Mouse (Mus musculus) granulocyte monocyte progenitor cell, adult 5-6 weeks (primary cell): ENCODE measurements at regions not wholly inside any gene's neighbourhood (a gene's known extent, or its start where the extent isn't known, plus 50 kb on each side); places are given as distances from the start of the nearest gene placed in this dataset.

Experiments
- ATAC-seq: replicated peaks from 2 replicates; pipeline ENCODE4 v1.8.0; 2016; ENCODE audit warnings: mild to moderate bottlenecking, moderate TSS enrichment, inconsistent platforms; ENCODE audit not compliant: poor library complexity, severe bottlenecking

- ATAC-seq = no peak
Measured at GRCm38 (mm10) chr4:62881824-62882223, 83.5 kb upstream of the Zfp618 start.

DNA sequence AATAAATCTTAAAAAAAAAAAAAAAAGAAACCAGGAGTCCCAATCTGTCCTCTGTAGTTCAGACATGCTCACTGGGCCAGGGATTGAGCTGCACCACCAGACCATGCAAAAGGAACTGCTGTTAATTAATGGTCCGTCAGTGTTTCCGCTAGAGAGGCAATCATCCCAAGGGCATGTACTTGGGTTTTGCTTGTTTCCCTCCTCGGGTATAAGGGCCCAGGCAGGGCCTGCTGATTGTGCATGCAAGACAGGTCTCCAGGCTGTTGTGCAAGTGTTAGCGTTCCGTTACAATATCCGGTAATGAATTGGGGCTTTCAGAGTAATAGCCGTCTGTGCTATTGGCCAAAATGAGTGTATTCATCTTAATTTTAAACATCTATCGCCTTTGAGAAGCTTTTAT is 83.1 kb upstream of the Zfp618 start:
- ATAC-seq = no peak

DNA sequence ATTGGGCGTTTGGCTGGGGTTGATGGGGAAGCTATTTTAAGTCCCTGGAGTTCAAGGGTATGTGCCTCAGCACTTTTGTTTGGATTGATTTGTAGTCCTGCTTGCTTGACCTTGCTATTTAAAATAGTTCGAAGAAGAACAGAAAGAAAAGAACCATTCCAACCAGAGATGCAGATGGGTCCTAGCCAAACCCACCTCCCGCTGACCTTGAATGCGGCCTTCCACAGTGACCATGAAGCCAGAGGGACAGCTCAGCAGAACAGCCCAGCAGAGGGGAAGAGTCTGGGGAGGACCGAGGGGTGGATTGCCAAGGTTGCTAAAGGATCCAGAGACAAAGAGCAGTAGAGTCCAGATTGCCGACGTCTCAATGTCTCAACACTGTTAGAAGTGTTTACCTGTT is 76.6 kb upstream of the Zfp618 start:
- ATAC-seq = no peak

DNA sequence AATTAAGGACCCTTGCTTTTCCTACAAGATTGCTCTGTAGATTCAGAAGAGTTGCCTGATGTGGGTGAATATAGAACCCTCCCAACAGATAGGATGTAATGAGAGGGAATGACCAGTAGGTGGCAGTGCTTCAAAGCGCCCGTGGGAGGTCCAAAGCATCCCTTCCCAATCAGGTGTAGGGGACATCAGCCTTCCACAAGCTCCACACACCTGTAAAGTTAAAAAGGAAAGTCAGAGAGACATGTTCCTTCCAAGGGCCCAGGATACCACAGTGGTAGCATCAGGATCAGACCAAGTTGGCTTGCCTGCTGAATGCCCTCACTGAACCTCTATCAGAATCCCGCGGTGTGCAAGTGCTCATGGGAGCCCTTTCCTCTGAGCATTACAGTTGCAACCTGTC is 75.7 kb upstream of the Zfp618 start:
- 0 out of 2 replicates have a peak, but pooled peaks have one; percentile 38 for ATAC-seq

- peak; percentile 93 for ATAC-seq
Measured at GRCm38 (mm10) chr4:62890588-62891580, 74.5 kb upstream of the Zfp618 start.

DNA sequence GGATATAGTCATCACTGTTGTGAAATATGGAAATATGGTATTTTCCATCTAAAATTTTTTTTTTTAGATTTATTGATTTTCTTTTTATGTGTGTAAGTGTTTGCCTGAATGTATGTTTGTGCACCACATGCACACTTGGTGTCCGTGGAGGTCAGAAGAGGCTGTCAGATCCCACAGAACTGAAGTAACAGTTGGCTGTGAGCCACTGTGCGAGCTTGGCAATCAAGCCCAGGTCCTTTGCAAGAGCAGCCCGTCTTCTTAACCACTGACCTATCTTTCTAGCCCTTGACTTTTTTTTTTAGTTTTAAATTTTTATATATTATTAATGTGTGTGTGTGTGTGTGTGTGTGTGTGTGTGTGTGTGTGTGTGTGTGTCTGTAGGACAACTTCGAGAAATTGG is 52.5 kb upstream of the Zfp618 start:
- no peak for ATAC-seq
